Mouse (Mus musculus) myocyte (in vitro differentiated cells): ENCODE measurements around the gene Mad1l1.

Source experiments
- CEBPB ChIP-seq: IDR thresholded peaks from 2 replicates; pipeline ENCODE4 v1.6.1; 2011; ENCODE audit warnings: mild to moderate bottlenecking, moderate library complexity; ENCODE audit not compliant: poor library complexity, insufficient read depth, severe bottlenecking
- E2F4 ChIP-seq: IDR thresholded peaks from one replicate; pipeline ENCODE4 v1.6.1; 2011; ENCODE audit warnings: mild to moderate bottlenecking, control low read depth, moderate library complexity; ENCODE audit not compliant: insufficient read depth
- MAX ChIP-seq: IDR thresholded peaks from one replicate; pipeline ENCODE4 v1.6.1; 2011; ENCODE audit warnings: low read depth, mild to moderate bottlenecking, control low read depth
- MYOD1 ChIP-seq, 3 experiments: IDR thresholded peaks; one replicate each; pipeline ENCODE4 v1.6.1; 2011; ENCODE audit warnings: control low read depth in 2 of 3, low read depth in 2 of 3, mild to moderate bottlenecking in 2 of 3, moderate library complexity in 1 of 3; ENCODE audit not compliant: insufficient read length in 2 of 3, control insufficient read depth in 1 of 3
- MYOG ChIP-seq, 3 experiments: IDR thresholded peaks; one replicate each; pipeline ENCODE4 v1.6.1; 2011; ENCODE audit warnings: control low read depth in 2 of 3, low read depth in 2 of 3, mild to moderate bottlenecking in 2 of 3; ENCODE audit not compliant: insufficient read length in 2 of 3, control insufficient read depth in 1 of 3, insufficient read depth in 1 of 3
- POLR2A ChIP-seq: IDR thresholded peaks from one replicate; pipeline ENCODE4 v1.6.1; 2011; ENCODE audit warnings: low read depth, mild to moderate bottlenecking, control low read depth, moderate library complexity; ENCODE audit not compliant: insufficient read length
- POLR2AphosphoS2 ChIP-seq: IDR thresholded peaks from one replicate; pipeline ENCODE4 v1.6.1; 2011; ENCODE audit warnings: low read depth, control low read depth; ENCODE audit not compliant: insufficient read length
- REST ChIP-seq: IDR thresholded peaks from one replicate; pipeline ENCODE4 v1.6.1; 2011; ENCODE audit warnings: mild to moderate bottlenecking, control low read depth, moderate library complexity; ENCODE audit not compliant: insufficient read depth, insufficient read length
- SRF ChIP-seq: IDR thresholded peaks from one replicate; pipeline ENCODE4 v1.6.1; 2011; ENCODE audit warnings: low read depth; ENCODE audit not compliant: control insufficient read depth, insufficient read length
- TCF12 ChIP-seq: IDR thresholded peaks from one replicate; pipeline ENCODE4 v1.6.1; 2011; ENCODE audit warnings: mild to moderate bottlenecking, control low read depth; ENCODE audit not compliant: poor library complexity, insufficient read depth, severe bottlenecking
- TCF3 ChIP-seq: IDR thresholded peaks from one replicate; pipeline ENCODE4 v1.6.1; 2011; ENCODE audit warnings: low read depth, control low read depth; ENCODE audit not compliant: insufficient read length
- USF1 ChIP-seq: IDR thresholded peaks from one replicate; pipeline ENCODE4 v1.6.1; 2011; ENCODE audit warnings: low read depth, mild to moderate bottlenecking, control low read depth, moderate library complexity

GRCm38 (mm10) chr5:140185757-140186156 is 135.6 kb downstream of the Mad1l1 start:
- TF ChIP-seq POLR2AphosphoS2 (no peak), POLR2A (no peak), USF1 (no peak), MYOD1 (IDR thresholded peaks at IDR 0.05; ENCODE audit: control insufficient read depth in 1 of 3, insufficient read length in 2 of 3, low read depth in 2 of 3) (no peak), TCF12 (no peak), E2F4 (no peak), MAX (no peak), TCF3 (no peak), MYOG (IDR thresholded peaks at IDR 0.05; ENCODE audit: control insufficient read depth in 1 of 3, insufficient read depth in 1 of 3, insufficient read length in 2 of 3, low read depth in 2 of 3) (no peak), CEBPB (no peak), REST (no peak), SRF (no peak)
